Mouse (Mus musculus) CH12.LX (cell line): ENCODE measurements at regions not wholly inside any gene's neighbourhood (a gene's known extent, or its start where the extent isn't known, plus 50 kb on each side); places are given as distances from the start of the nearest gene placed in this dataset.

ENCODE experiments used
- DNase-seq: peaks from one replicate; pipeline ENCODE4 v3.0.0-alpha.2; 2013; ENCODE audit errors: extremely low read depth
- H3K27ac ChIP-seq: 2 replicates; pipeline ENCODE4 v1.5.1; 2012; ENCODE audit warnings: low read depth, mild to moderate bottlenecking, control low read depth, moderate library complexity; ENCODE audit not compliant: insufficient read depth
- H3K27me3 ChIP-seq: replicated peaks from 2 replicates; pipeline ENCODE3; 2012; ENCODE audit warnings: inconsistent platforms
- H3K36me3 ChIP-seq, 2 experiments: replicated peaks in 1 of 2; 2 replicates each; pipeline versions ENCODE3 to v1.6.1; 2012; ENCODE audit warnings: inconsistent platforms in 1 of 2, low read length in 1 of 2, mild to moderate bottlenecking in 1 of 2, mixed read lengths in 1 of 2, moderate library complexity in 1 of 2; ENCODE audit not compliant: control insufficient read depth in 1 of 2, insufficient read depth in 1 of 2
- H3K4me1 ChIP-seq, 2 experiments: 2 replicates each; pipeline ENCODE4 v1.6.1; 2012; ENCODE audit warnings: inconsistent platforms in 1 of 2, moderate library complexity in 1 of 2; ENCODE audit not compliant: insufficient read depth in 2 of 2, control insufficient read depth in 1 of 2
- H3K4me2 ChIP-seq: 2 replicates; pipeline ENCODE4 v1.6.1; 2012; ENCODE audit warnings: low read depth, mild to moderate bottlenecking, control low read depth; ENCODE audit not compliant: poor library complexity, insufficient read depth, severe bottlenecking
- H3K4me3 ChIP-seq, 3 experiments: fragments of 150-350 bp in 1 of 3; sonication (generic) in 1 of 3; replicated peaks in 1 of 3; 2 replicates each; pipeline versions ENCODE3 to v1.5.1; 2011 to 2012; ENCODE audit warnings: low read depth in 2 of 3, low read length in 2 of 3, mild to moderate bottlenecking in 2 of 3, moderate library complexity in 2 of 3, control low read depth in 1 of 3, improper control_type of control experiment in 1 of 3, inconsistent platforms in 1 of 3, mixed read lengths in 1 of 3; ENCODE audit not compliant: poor library complexity in 1 of 3
- H3K79me2 ChIP-seq: replicated peaks from 2 replicates; pipeline ENCODE4 v1.6.1; 2012; ENCODE audit warnings: mild to moderate bottlenecking, moderate library complexity; ENCODE audit not compliant: control insufficient read depth, poor library complexity, insufficient read depth, severe bottlenecking; ENCODE audit errors: extremely low read depth
- H3K9ac ChIP-seq: 2 replicates; pipeline ENCODE4 v1.6.1; 2012; ENCODE audit warnings: low read depth, mild to moderate bottlenecking, control low read depth, moderate library complexity; ENCODE audit not compliant: insufficient read depth
- H3K9me3 ChIP-seq: replicated peaks from 2 replicates; pipeline ENCODE3; 2012; ENCODE audit warnings: low read length, inconsistent platforms, mixed read lengths
- BHLHE40 ChIP-seq: IDR thresholded peaks from 2 replicates; pipeline ENCODE4 v1.6.1; 2011; ENCODE audit warnings: mild to moderate bottlenecking, low read depth, low read length, improper control_type of control experiment
- CHD1 ChIP-seq: IDR thresholded peaks from 2 replicates; pipeline ENCODE4 v1.6.1; 2012; ENCODE audit warnings: low read depth, low read length, improper control_type of control experiment, inconsistent platforms
- CHD2 ChIP-seq: IDR thresholded peaks from 2 replicates; pipeline ENCODE4 v1.6.1; 2011; ENCODE audit warnings: low read length, improper control_type of control experiment
- E2F4 ChIP-seq: IDR thresholded peaks from 2 replicates; pipeline ENCODE4 v1.6.1; 2011; ENCODE audit warnings: low read depth, low read length, improper control_type of control experiment; ENCODE audit not compliant: insufficient replicate concordance
- ELF1 ChIP-seq: IDR thresholded peaks from 2 replicates; pipeline ENCODE4 v1.6.1; 2014; ENCODE audit warnings: low read depth, mild to moderate bottlenecking, inconsistent platforms, low read length, improper control_type of control experiment
- GABPA ChIP-seq: IDR thresholded peaks from 2 replicates; pipeline ENCODE4 v1.6.1; 2012; ENCODE audit warnings: low read depth, low read length, improper control_type of control experiment, inconsistent platforms; ENCODE audit not compliant: insufficient replicate concordance
- HCFC1 ChIP-seq: IDR thresholded peaks from 2 replicates; pipeline ENCODE4 v1.6.1; 2012; ENCODE audit warnings: low read depth, mild to moderate bottlenecking, inconsistent platforms, low read length, improper control_type of control experiment
- JUN ChIP-seq: IDR thresholded peaks from 2 replicates; pipeline ENCODE4 v1.6.1; 2011; ENCODE audit warnings: low read depth, mild to moderate bottlenecking, low read length, improper control_type of control experiment, moderate library complexity; ENCODE audit not compliant: insufficient read depth
- JUND ChIP-seq: conservative IDR thresholded peaks from 2 replicates; pipeline ENCODE4 v1.6.1; 2011; ENCODE audit warnings: low read depth, low read length, improper control_type of control experiment
- MAFK ChIP-seq: IDR thresholded peaks from 2 replicates; pipeline ENCODE4 v1.6.1; 2011; ENCODE audit warnings: low read length, improper control_type of control experiment; ENCODE audit not compliant: insufficient replicate concordance
- MAZ ChIP-seq: IDR thresholded peaks from 2 replicates; pipeline ENCODE4 v1.6.1; 2012; ENCODE audit warnings: low read depth, mild to moderate bottlenecking, inconsistent platforms, low read length, improper control_type of control experiment, moderate library complexity
- NRF1 ChIP-seq: IDR thresholded peaks from 2 replicates; pipeline ENCODE4 v1.6.1; 2014; ENCODE audit warnings: low read depth, mild to moderate bottlenecking, inconsistent platforms, low read length, improper control_type of control experiment, moderate library complexity
- PAX5 ChIP-seq: IDR thresholded peaks from 2 replicates; pipeline ENCODE4 v1.6.1; 2012; ENCODE audit warnings: low read length, inconsistent platforms, mixed read lengths
- POLR2AphosphoS2 ChIP-seq: IDR thresholded peaks from 2 replicates; pipeline ENCODE4 v1.6.1; 2011; ENCODE audit warnings: low read depth, low read length, improper control_type of control experiment
- RCOR1 ChIP-seq: conservative IDR thresholded peaks from 2 replicates; pipeline ENCODE4 v1.6.1; 2012; ENCODE audit warnings: low read depth, mild to moderate bottlenecking, inconsistent platforms, low read length, improper control_type of control experiment
- SIN3A ChIP-seq: IDR thresholded peaks from 2 replicates; pipeline ENCODE4 v1.6.1; 2012; ENCODE audit warnings: low read length, improper control_type of control experiment, inconsistent platforms
- TCF12 ChIP-seq: IDR thresholded peaks from 2 replicates; pipeline ENCODE4 v1.6.1; 2014; ENCODE audit warnings: low read depth, mild to moderate bottlenecking, inconsistent platforms, low read length, improper control_type of control experiment
- UBTF ChIP-seq: IDR thresholded peaks from 2 replicates; pipeline ENCODE4 v1.6.1; 2012; ENCODE audit warnings: low read depth, mild to moderate bottlenecking, inconsistent platforms, low read length, improper control_type of control experiment, moderate library complexity
- USF1 ChIP-seq: IDR thresholded peaks from 2 replicates; pipeline ENCODE4 v1.6.1; 2014; ENCODE audit warnings: low read depth, mild to moderate bottlenecking, inconsistent platforms, low read length, improper control_type of control experiment
- ZC3H11A ChIP-seq: IDR thresholded peaks from 2 replicates; pipeline ENCODE4 v1.6.1; 2012; ENCODE audit warnings: low read depth, mild to moderate bottlenecking, inconsistent platforms, low read length, improper control_type of control experiment
- ZMIZ1 ChIP-seq: IDR thresholded peaks from 2 replicates; pipeline ENCODE4 v1.6.1; 2012; ENCODE audit warnings: low read depth, mild to moderate bottlenecking, inconsistent platforms, low read length, improper control_type of control experiment
- dilution Hi-C: fragments of 300-500 bp; cut with MboI; formaldehyde crosslinking; loops from 2 replicates; pipeline ENCODE4 v1.14.3; 2020; ENCODE audit warnings: low sequenced_read_pairs; ENCODE audit not compliant: extremely low pct_unique_long_range_greater_than_20kb, extremely low pct_ligation_motif_present
- in situ Hi-C: fragments of 300-500 bp; cut with MboI; formaldehyde crosslinking; loops from 3 replicates; pipeline ENCODE4 v1.14.3; 2019; ENCODE audit warnings: low sequenced_read_pairs, low pct_ligation_motif_present, low pct_unique_long_range_greater_than_20kb, mixed read lengths

DNA sequence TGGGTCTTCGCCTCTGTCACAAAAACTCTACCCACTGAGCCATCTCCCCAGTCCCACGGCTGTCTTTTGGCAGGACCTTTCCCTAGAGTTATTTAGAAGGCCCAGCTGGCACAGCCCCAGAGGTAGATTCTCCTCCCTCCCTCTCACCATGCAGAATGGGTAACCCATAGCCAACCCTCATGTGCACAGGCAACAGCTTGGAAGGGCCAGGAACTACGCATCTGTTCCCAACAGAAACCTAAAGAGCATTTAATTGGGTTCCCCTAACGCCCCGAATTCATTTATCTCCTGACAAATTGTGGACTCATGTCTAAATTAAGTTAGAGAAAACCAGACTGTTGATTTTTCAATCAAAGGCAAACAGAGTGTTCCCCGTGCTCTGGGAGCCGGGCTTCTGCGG is 97.1 kb downstream of the Nptx2 start:
- in situ Hi-C loops (no loop called here), dilution Hi-C loops (no loop called here)
- Histone ChIP-seq H3K36me3 (no peaks in the 10 kb centered on the region), H3K4me3 (no peak overlapping the region), H3K79me2 (no peaks in the 10 kb centered on the region), H3K9ac (no peak overlapping the region), H3K4me2 (no peak overlapping the region), H3K27ac (no peak overlapping the region), H3K9me3 (peaks cover 3% of the 10 kb centered on the region), H3K4me1 (no peaks in the 10 kb centered on the region), H3K27me3 (no peaks in the 10 kb centered on the region)
- TF ChIP-seq POLR2AphosphoS2, result no peak
- no peak for TF ChIP-seq ZMIZ1
- TF ChIP-seq UBTF, result no peak
- no peak for TF ChIP-seq MAZ
- no peak for TF ChIP-seq USF1
- no peak for DNase-seq

DNA sequence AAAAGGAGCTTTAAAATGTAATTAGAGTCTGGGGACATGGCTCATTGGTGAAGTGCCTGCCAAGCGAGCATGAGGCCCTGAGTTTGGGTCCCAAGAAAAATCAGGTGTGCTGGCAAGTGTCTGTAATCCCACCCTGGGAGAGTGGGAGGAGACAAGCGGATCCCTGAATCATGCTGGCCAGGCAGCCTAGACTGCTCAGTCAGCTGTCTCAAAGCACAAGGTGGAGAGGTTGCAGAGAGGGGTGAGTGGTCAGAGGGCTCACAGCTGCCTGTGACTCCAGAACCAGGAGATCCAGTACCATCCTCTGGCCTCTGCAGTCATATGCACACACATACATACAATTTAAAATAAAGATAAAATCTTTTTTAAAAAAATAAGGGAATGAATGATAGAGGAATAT is 97.7 kb downstream of the Nptx2 start:
- H3K4me2 ChIP-seq, result no peak overlapping the region
- dilution Hi-C loops (no loop called here), in situ Hi-C loops (no loop called here)
- H3K27ac ChIP-seq, result no peak overlapping the region
- no peak for DNase-seq
- no peaks in the 10 kb centered on the region for H3K36me3 ChIP-seq
- no peak overlapping the region for H3K4me3 ChIP-seq
- peaks cover 3% of the 10 kb centered on the region for H3K9me3 ChIP-seq
- no peaks in the 10 kb centered on the region for H3K79me2 ChIP-seq
- no peak overlapping the region for H3K9ac ChIP-seq
- H3K4me1 ChIP-seq, result no peaks in the 10 kb centered on the region
- TF ChIP-seq RCOR1, result no peak
- TF ChIP-seq NRF1, result no peak
- TF ChIP-seq SIN3A, result no peak
- no peak for TF ChIP-seq E2F4
- TF ChIP-seq USF1, result no peak
- TF ChIP-seq ELF1, result no peak
- TF ChIP-seq JUN, result no peak
- H3K27me3 ChIP-seq, result no peaks in the 10 kb centered on the region

DNA sequence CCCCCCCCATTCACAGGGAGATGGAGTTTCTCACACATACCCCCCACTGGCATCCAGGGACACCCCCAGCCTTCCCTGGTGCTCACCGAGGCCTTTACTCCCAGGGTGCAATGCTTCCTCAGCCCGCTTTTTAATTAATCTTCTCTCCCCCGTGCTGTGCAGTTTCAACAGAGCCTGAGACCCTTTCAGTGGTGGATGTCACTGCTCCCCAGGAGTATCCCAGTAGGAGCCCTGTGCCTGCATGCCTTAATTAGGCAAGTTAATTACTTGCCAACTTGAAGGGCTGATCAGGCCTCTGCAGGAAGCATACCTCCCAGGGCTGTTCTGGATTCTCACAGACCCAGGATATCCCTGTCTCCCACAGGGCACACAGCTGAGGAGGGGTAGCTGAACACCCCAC is 99.7 kb downstream of the Nptx2 start:
- Histone ChIP-seq H3K27ac (no peak overlapping the region), H3K79me2 (no peaks in the 10 kb centered on the region), H3K9me3 (peaks cover 6% of the 10 kb centered on the region), H3K4me1 (no peaks in the 10 kb centered on the region), H3K4me3 (no peak overlapping the region), H3K27me3 (no peaks in the 10 kb centered on the region), H3K9ac (no peak overlapping the region), H3K4me2 (no peak overlapping the region), H3K36me3 (no peaks in the 10 kb centered on the region)
- dilution Hi-C loops, result no loop called here
- TF ChIP-seq PAX5, result no peak
- TF ChIP-seq TCF12, result no peak
- no peak for TF ChIP-seq CHD2
- no peak for TF ChIP-seq ZC3H11A
- TF ChIP-seq GABPA, result no peak
- TF ChIP-seq SIN3A, result no peak
- TF ChIP-seq BHLHE40, result no peak
- TF ChIP-seq JUND, result no peak
- TF ChIP-seq MAFK, result no peak
- no peak for TF ChIP-seq HCFC1
- TF ChIP-seq JUN, result no peak
- TF ChIP-seq RCOR1, result no peak
- no peak for TF ChIP-seq CHD1
- DNase-seq, result no peak
- in situ Hi-C loops, result no loop called here
